Mouse (Mus musculus) urinary bladder, postnatal 10 days (tissue): Measurements from ENCODE around the gene Stxbp6.

Experiments used
- DNase-seq: peaks from one replicate; pipeline ENCODE4 v3.0.0; 2022; ENCODE audit warnings: low spot score

Gene Stxbp6

DNA sequence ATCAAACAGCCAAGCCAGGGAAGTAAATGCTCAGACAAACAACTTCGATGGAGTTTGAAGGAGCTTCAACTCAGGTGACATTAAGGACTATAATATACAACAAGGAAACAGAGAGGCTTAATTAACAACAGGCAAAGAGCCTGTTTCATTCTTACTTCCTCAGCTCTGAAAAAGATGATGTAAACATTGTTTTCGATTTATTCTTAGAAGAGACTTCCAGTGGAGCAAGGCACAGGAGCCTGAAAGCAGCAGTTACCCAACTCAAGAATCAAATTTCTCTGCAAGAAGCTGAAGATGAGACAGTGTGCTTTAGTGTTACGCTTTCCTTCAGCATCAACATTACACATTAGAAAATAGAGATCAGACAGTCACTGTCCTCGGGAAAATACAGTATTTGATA, 160.7 kb downstream of the Stxbp6 start:
- DNase-seq: no peak

DNA sequence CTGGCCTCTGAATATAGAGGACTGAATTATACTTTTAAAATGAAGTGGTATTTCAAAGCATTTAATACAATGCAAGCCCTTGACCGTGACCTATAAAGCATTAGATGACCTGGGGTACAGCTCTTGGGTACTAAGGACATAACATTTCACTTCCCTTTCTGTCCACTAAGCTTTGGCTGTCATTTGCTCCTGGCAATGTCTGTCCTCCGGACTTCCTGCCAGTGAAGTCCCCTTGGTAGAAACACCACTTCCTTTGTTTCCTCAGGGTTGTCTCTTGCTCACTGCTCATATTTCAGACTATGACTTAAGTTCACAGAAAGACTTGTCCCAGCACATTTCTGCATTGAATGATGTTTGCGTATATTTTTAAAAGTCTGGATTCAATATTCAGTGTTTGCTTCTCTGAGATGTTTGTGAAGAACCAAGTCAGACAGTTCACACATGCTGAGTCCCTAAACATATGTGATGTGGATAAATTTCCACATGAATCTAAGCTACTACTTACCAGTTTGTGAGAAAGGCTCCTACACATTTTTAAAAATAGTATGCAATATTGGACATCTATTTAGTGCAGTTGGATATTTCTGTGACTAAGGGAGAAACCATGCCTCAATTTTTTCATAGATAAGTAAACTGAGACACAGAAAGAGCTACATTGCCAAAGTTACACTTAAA, 166.3 kb downstream of the Stxbp6 start:
- no peak for DNase-seq

GRCm38 (mm10) chr12:44906001-44906400, 168.5 kb downstream of the Stxbp6 start:
- DNase-seq: no peak

- no peak for DNase-seq
Observed at GRCm38 (mm10) chr12:44903205-44903732, 171.2 kb downstream of the Stxbp6 start.

GRCm38 (mm10) chr12:44899173-44899870, 175.2 kb downstream of the Stxbp6 start:
- DNase-seq: no peak

GRCm38 (mm10) chr12:44896460-44896859, 178.0 kb downstream of the Stxbp6 start:
- no peak for DNase-seq

DNA sequence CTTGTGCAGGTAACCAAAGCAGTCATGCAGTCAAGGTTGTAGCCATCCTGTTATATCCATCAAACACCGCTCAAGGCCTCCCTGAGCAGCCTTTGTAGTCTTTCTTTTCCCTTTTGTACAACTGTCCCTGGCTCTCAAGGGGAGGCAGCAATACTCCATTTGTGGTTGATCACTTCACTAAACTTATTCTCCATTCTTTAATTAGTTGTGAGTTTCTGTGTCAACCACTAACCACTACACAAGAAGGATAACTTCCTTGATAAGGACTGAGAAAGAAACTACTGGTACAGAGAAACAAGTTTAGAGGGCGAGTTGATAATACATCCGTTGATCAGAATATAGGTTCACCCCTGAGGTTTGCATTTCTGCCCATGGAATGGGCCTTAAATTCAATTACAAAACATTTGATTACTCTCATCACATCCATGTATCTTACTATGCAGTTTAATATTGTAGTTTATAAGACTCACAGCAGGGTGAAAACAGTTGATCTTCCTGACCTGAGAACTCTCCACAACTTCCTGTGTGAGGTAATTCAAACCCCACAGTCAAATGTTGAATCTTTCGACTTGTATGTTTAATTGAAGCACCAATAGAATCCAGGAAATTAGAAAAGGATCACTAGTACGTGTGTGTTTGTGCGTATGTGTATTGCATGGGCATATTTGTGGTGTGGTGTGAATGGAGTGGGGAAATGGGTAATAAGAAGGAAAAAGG, 184.7 kb downstream of the Stxbp6 start:
- no peak for DNase-seq

DNA sequence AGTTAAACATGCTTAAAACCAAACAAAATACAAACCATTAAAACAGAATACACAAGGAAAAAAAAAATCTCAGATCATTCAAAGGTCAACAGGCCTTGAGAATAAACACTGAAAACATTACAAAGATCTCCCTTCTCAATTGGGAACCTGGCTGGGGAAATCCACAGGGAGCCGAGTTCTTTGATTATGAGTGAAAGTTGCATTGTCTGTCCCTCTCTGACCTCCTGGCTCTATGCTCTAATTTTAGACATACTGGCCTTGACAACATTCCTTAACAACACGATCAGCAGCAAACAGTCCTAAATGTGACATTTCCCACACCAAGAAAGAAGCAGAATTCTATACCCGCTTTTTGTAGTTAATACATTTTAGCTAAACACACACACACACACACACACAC, 187.7 kb downstream of the Stxbp6 start:
- no peak for DNase-seq

- DNase-seq: no peak
Observed at GRCm38 (mm10) chr12:44872697-44873096, 201.8 kb downstream of the Stxbp6 start.

DNA sequence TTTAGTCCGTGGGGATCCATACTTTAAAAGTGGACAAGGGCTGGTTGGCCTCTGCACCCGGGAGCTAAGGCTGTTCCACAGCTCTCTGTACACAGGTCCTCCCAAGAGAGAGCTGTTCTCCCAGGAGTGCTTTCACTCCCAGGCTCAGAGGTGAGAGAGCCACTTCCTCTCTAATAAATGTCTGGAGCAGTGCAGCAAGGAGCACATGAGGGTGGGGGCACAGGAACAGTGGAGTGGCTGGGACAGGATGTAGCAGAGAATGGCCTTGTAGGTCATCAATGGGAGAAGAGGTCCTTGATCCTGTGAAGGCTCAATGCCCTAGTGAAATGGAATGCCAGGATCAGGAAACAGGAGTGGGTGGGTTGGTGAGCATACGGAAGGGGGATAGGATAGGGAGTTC, 209.1 kb downstream of the Stxbp6 start:
- no peak for DNase-seq

- no peak for DNase-seq
Observed at GRCm38 (mm10) chr12:44859454-44859853, 215.1 kb downstream of the Stxbp6 start.

DNA sequence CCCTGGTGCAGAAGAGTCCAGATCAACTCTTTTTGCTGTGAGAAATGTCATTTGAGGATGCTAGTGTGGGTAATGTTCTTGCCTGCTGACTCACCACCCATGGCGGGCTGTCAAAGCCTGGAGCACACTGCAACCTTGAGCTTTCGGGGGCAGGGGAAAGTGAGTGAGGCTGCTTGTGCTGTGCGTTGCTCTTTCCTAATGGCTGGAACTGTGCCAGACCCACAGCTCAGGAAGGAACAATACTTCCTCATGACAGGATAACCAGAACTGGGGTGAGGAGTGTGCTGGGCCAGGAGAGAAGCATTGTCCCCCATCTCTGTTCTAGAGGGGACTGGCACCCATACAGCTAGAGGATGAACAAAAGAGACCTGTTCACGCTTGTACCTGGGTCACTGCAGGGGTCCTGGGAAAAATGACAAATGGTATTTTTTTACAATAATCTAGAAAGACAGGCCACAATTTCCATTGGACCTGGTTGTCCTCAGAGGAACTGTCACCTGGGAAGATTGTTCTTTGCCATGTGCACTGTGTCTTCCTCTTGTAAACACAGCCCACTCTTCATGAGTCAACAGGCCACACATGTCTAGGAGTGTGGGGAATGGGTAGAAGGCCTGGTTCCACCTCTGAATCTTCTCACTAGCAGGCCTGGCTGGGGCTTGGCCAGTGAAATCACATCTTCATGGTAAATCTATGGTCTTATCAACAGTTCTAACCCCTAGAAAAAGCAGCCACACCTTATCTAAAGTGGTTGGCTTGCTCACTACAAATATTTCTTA, 216.2 kb downstream of the Stxbp6 start:
- no peak for DNase-seq

DNA sequence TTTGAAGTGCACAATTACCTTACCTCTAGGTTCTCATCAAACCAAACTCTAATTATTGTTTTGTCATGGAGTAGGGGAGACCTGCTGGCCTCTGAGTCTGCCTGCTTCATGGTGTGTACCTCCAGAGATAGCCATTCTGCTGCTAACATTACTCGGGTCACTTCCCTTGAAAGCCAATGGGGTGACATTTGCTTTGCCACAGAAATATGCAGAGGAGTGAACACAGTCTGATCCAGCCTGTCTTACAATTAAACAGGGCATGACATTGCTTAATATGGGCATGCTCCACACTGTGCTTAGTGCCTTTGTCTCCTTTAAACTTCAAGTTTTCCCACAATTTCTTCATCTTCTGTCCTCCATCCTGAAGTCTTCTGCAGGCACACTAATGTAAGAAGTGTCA, 222.5 kb downstream of the Stxbp6 start:
- no peak for DNase-seq

GRCm38 (mm10) chr12:44850516-44850915, 224.0 kb downstream of the Stxbp6 start:
- DNase-seq: no peak

- DNase-seq: no peak
Observed at GRCm38 (mm10) chr12:44848483-44849221, 225.9 kb downstream of the Stxbp6 start.

DNA sequence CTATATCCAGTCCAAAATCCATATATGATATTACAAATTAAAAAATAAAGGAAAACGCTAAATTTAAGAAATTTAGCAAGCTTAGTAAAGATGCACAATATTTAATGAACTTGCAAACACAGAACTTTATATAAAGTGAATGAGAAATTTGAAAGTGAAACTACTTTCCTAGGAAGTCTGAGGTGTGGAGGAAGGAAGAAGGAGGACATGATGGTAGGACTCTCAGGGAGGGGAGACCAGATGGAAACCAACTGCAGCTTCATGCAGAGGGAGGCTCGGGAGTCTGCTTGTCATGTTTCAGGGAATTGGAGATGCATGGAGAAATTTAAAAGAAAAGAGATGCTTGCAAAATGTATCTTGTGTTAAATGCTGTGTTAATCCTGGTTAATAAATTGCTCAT, 233.9 kb downstream of the Stxbp6 start:
- DNase-seq: no peak

GRCm38 (mm10) chr12:44839594-44840373, 234.7 kb downstream of the Stxbp6 start:
- DNase-seq: no peak

- DNase-seq: no peak
Observed at GRCm38 (mm10) chr12:44835879-44836467, 238.5 kb downstream of the Stxbp6 start.

GRCm38 (mm10) chr12:44811895-44812294, 262.6 kb downstream of the Stxbp6 start:
- DNase-seq: no peak

- DNase-seq: no peak
Observed at GRCm38 (mm10) chr12:44804213-44804612, 270.3 kb downstream of the Stxbp6 start.
